Mouse (Mus musculus): ENCODE results near the gene Ankar. TPM values are rescaled to one million over a fixed set of nuclear protein-coding genes. Genes with fewer than 3 reads are reported as not detected.

Ankar gene
- polyA plus RNA-seq, 1 experiment from 2014 or later, result not detected

GRCm38 (mm10) chr1:72710753-72711653 lies 10.6 kb upstream of the Ankar start, which contains the start of gene Rpl37a:
TSS of gene Rpl37a (plus strand) at chr1:72711290.
- Histone ChIP-seq H3K27ac (ENCODE audit: poor library complexity, severe bottlenecking) (peak within 1 kb of the TSS; percentile 86), H3K36me3 (peaks cover 29% of the 10 kb centered on the region), H3K4me3 (peak within 1 kb of the TSS; percentile 76), H3K27me3 (replicated peaks) (no peaks in the 10 kb centered on the region), H3K4me2 (peak within 1 kb of the TSS; percentile 82), H3K9me3 (replicated peaks) (no peaks in the 10 kb centered on the region), H3K4me1 (replicated peaks) (peaks cover 13% of the 10 kb centered on the region), H3K9ac (peak within 1 kb of the TSS; percentile 94)
- WGBS, result 2% methylated on average over 68 of the region's 68 CpGs
- peak; percentile 90 for ATAC-seq (ENCODE audit: insufficient number of reproducible peaks, low FRiP score)

GRCm38 (mm10) chr1:72707525-72707924 lies 7.1 kb upstream of the Ankar start:
- ATAC-seq (ENCODE audit: insufficient number of reproducible peaks, low FRiP score), result no peak
- 45% methylated on average over 4 of the region's 4 CpGs for whole genome bisulfite sequencing
- Histone ChIP-seq H3K9me3 (replicated peaks) (no peaks in the 10 kb centered on the region), H3K36me3 (peaks cover under 1% of the 10 kb centered on the region; the same call in 1 of the 2 replicates), H3K9ac (no peak overlapping the region), H3K27me3 (replicated peaks) (no peaks in the 10 kb centered on the region), H3K4me2 (no peak overlapping the region), H3K4me3 (no peak overlapping the region), H3K4me1 (replicated peaks) (peaks cover 3% of the 10 kb centered on the region), H3K27ac (ENCODE audit: poor library complexity, severe bottlenecking) (no peak overlapping the region)

- no peak overlapping the region for H3K9ac ChIP-seq
- H3K27ac ChIP-seq (ENCODE audit: poor library complexity, severe bottlenecking), result no peak overlapping the region
- H3K4me2 ChIP-seq, result no peak overlapping the region
- H3K9me3 ChIP-seq (replicated peaks), result no peaks in the 10 kb centered on the region
- WGBS, result 62% methylated on average over 4 of the region's 4 CpGs
- ATAC-seq (ENCODE audit: insufficient number of reproducible peaks, low FRiP score), result no peak
- no peaks in the 10 kb centered on the region for H3K27me3 ChIP-seq (replicated peaks)
- no peaks in the 10 kb centered on the region for H3K4me1 ChIP-seq (replicated peaks)
- H3K36me3 ChIP-seq, result no peaks in the 10 kb centered on the region
- no peak overlapping the region for H3K4me3 ChIP-seq
Observed at GRCm38 (mm10) chr1:72698651-72699050, 1.7 kb downstream of the Ankar start.

- H3K9me3 ChIP-seq (replicated peaks), result no peaks in the 10 kb centered on the region
- H3K9ac ChIP-seq, result no peak overlapping the region
- WGBS, result 41% methylated on average over 3 of the region's 3 CpGs
- H3K4me3 ChIP-seq, result no peak overlapping the region
- H3K27me3 ChIP-seq (replicated peaks), result no peaks in the 10 kb centered on the region
- H3K36me3 ChIP-seq, result no peaks in the 10 kb centered on the region
- H3K4me1 ChIP-seq (replicated peaks), result no peaks in the 10 kb centered on the region
- no peak overlapping the region for H3K4me2 ChIP-seq
- no peak for ATAC-seq (ENCODE audit: insufficient number of reproducible peaks, low FRiP score)
- H3K27ac ChIP-seq (ENCODE audit: poor library complexity, severe bottlenecking), result no peak overlapping the region
Observed at GRCm38 (mm10) chr1:72696256-72696655, 4.1 kb downstream of the Ankar start.

- no peak for ATAC-seq (ENCODE audit: insufficient number of reproducible peaks, low FRiP score)
- H3K9ac ChIP-seq, result no peak overlapping the region
- WGBS, result 46% methylated on average over 3 of the region's 3 CpGs
- H3K4me1 ChIP-seq (replicated peaks), result no peaks in the 10 kb centered on the region
- H3K9me3 ChIP-seq (replicated peaks), result no peaks in the 10 kb centered on the region
- H3K27ac ChIP-seq (ENCODE audit: poor library complexity, severe bottlenecking), result no peak overlapping the region
- H3K4me2 ChIP-seq, result no peak overlapping the region
- no peaks in the 10 kb centered on the region for H3K36me3 ChIP-seq
- H3K4me3 ChIP-seq, result no peak overlapping the region
- no peaks in the 10 kb centered on the region for H3K27me3 ChIP-seq (replicated peaks)
Observed at GRCm38 (mm10) chr1:72673070-72673469, 27.3 kb downstream of the Ankar start.

- H3K4me3 ChIP-seq, result peak overlapping the region; percentile 40
- H3K9me3 ChIP-seq (replicated peaks), result 0 out of 2 replicates have a peak, but pooled peaks cover 3% of the 10 kb centered on the region
- no peak overlapping the region for H3K9ac ChIP-seq
- no peaks in the 10 kb centered on the region for H3K4me1 ChIP-seq (replicated peaks)
- no peaks in the 10 kb centered on the region for H3K27me3 ChIP-seq (replicated peaks)
- no peak overlapping the region for H3K27ac ChIP-seq (ENCODE audit: poor library complexity, severe bottlenecking)
- ATAC-seq (ENCODE audit: insufficient number of reproducible peaks, low FRiP score), result peak; percentile 25; the same call in 1 of the 2 replicates
- H3K36me3 ChIP-seq, result no peaks in the 10 kb centered on the region
- H3K4me2 ChIP-seq, result peak overlapping the region; percentile 67
- 33% methylated on average over 49 of the region's 49 CpGs for WGBS
Observed at GRCm38 (mm10) chr1:72640658-72641410, 59.5 kb downstream of the Ankar start.

GRCm38 (mm10) chr1:72635221-72635620 lies 65.2 kb downstream of the Ankar start:
- WGBS, result 62% methylated on average over 5 of the region's 5 CpGs
- peaks cover 37% of the 10 kb centered on the region for H3K36me3 ChIP-seq
- H3K9me3 ChIP-seq (replicated peaks), result no peaks in the 10 kb centered on the region
- no peaks in the 10 kb centered on the region for H3K4me1 ChIP-seq (replicated peaks)
- H3K4me2 ChIP-seq, result no peak overlapping the region
- no peak overlapping the region for H3K27ac ChIP-seq (ENCODE audit: poor library complexity, severe bottlenecking)
- H3K4me3 ChIP-seq, result no peak overlapping the region
- no peak for ATAC-seq (ENCODE audit: insufficient number of reproducible peaks, low FRiP score)
- H3K27me3 ChIP-seq (replicated peaks), result no peaks in the 10 kb centered on the region
- H3K9ac ChIP-seq, result no peak overlapping the region

- WGBS, result 87% methylated on average over 6 of the region's 6 CpGs
- Histone ChIP-seq H3K4me3 (no peak overlapping the region), H3K36me3 (peaks cover 74% of the 10 kb centered on the region)
Observed at GRCm38 (mm10) chr1:72612172-72612571, 88.2 kb downstream of the Ankar start.

GRCm38 (mm10) chr1:72609887-72610877 lies 90.2 kb downstream of the Ankar start:
- WGBS, result 88% methylated on average over 23 of the region's 23 CpGs
- Histone ChIP-seq H3K4me2 (no peak overlapping the region), H3K4me3 (no peak overlapping the region), H3K4me1 (replicated peaks) (no peaks in the 10 kb centered on the region), H3K9ac (no peak overlapping the region), H3K9me3 (replicated peaks) (no peaks in the 10 kb centered on the region), H3K27ac (ENCODE audit: poor library complexity, severe bottlenecking) (no peak overlapping the region), H3K36me3 (peaks cover 70% of the 10 kb centered on the region), H3K27me3 (replicated peaks) (no peaks in the 10 kb centered on the region)
- no peak for ATAC-seq (ENCODE audit: insufficient number of reproducible peaks, low FRiP score)

More at GRCm38 (mm10) chr1:72612172-72612571, 88.2 kb downstream of the Ankar start:
- Histone ChIP-seq H3K9me3 (replicated peaks) (no peaks in the 10 kb centered on the region), H3K4me1 (replicated peaks) (no peaks in the 10 kb centered on the region), H3K9ac (no peak overlapping the region), H3K27ac (ENCODE audit: poor library complexity, severe bottlenecking) (no peak overlapping the region), H3K27me3 (replicated peaks) (no peaks in the 10 kb centered on the region), H3K4me2 (no peak overlapping the region)
- ATAC-seq (ENCODE audit: insufficient number of reproducible peaks, low FRiP score), result no peak

- H3K27ac ChIP-seq (ENCODE audit: poor library complexity, severe bottlenecking), result no peak overlapping the region
- H3K4me1 ChIP-seq (replicated peaks), result no peaks in the 10 kb centered on the region
- H3K9me3 ChIP-seq (replicated peaks), result no peaks in the 10 kb centered on the region
- no peaks in the 10 kb centered on the region for H3K27me3 ChIP-seq (replicated peaks)
- H3K4me3 ChIP-seq, result no peak overlapping the region
- no peak overlapping the region for H3K4me2 ChIP-seq
- WGBS, result 82% methylated on average over 10 of the region's 10 CpGs
- H3K9ac ChIP-seq, result no peak overlapping the region
- peaks cover 62% of the 10 kb centered on the region for H3K36me3 ChIP-seq
- ATAC-seq (ENCODE audit: insufficient number of reproducible peaks, low FRiP score), result no peak
Observed at GRCm38 (mm10) chr1:72609129-72609528, 91.2 kb downstream of the Ankar start.
